In the genomic region with DNA sequence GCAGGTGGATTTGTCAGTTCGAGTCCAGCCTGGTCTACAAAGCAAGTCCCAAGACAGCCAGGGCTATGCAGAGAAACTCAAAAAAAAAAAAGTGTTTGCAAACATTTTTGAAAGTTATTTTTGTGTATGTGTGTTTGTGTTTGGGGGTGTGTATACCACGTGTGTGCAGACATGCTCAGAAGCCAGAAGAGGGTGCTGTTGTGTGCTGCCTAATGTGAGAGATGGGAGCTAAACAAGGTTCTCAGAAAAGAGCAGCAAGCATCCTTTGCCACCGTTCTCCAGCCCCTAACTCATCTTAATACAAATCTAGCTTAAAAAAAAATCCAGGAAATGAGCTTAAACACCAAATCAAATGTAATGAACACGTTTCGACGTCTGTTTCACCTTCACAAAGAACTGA, we compare ENCODE assay signal across 18 mouse cellular contexts.
DNase-seq lines count a peak whose midpoint lies in the region; ATAC-seq and TF ChIP-seq lines count a peak whose summit lies in the region.
"Had no signal": no experiment of that assay in that cellular context is flagged by ENCODE, and none has a peak within 500 bp of the region (broad histone marks: within the 10 kb centered on the region; RNA-seq: fewer than 3 reads in every experiment).

No protein-coding gene starts in this region.

- no peak overlapping the region for H3K27ac ChIP-seq in hindbrain, postnatal 0 days
- no peak overlapping the region for H3K27ac ChIP-seq in hindbrain, embryonic 11.5 days (ENCODE audit: low read depth, low read length)
- H3K27ac ChIP-seq in ES-Bruce4 (ENCODE audit: insufficient read depth, low read length): no peak overlapping the region
- H3K27ac ChIP-seq: embryonic facial prominence, embryonic 15.5 days; forebrain, embryonic 12.5 days; heart, embryonic 13.5 days; limb, embryonic 13.5 days had no signal

- H3K9me3 ChIP-seq in hindbrain, postnatal 0 days (ENCODE audit: low read length): no peaks in the 10 kb centered on the region
- H3K9me3 ChIP-seq in hindbrain, embryonic 11.5 days (ENCODE audit: control insufficient read depth, low read length): no peaks in the 10 kb centered on the region
- H3K9me3 ChIP-seq in ES-Bruce4 (replicated peaks; ENCODE audit: control insufficient read depth, insufficient read depth, low read length, poor library complexity, severe bottlenecking): no peaks in the 10 kb centered on the region
- H3K9me3 ChIP-seq: embryonic facial prominence, embryonic 15.5 days; forebrain, embryonic 12.5 days; heart, embryonic 13.5 days had no signal

- no peak for DNase-seq in hindbrain, postnatal 0 days (ENCODE audit: low spot score)
- DNase-seq in hindbrain, embryonic 11.5 days (ENCODE audit: low spot score): no peak
- no peak for DNase-seq in lung, adult 2 months
- DNase-seq in lung, postnatal 4 days: no peak
- peak; percentile 62 for DNase-seq in induced T-regulatory cell, adult 2 months (ENCODE audit: low read depth)
- DNase-seq in frontal cortex, adult 2 months (ENCODE audit: extremely low spot score in 1 of 2, low spot score in 1 of 2): no peak
- DNase-seq in right cerebral cortex, adult 18-20 months: no peak
- DNase-seq: cerebellum, adult 11 months; cerebellum, postnatal 14 days; embryo, embryonic 11 days; kidney, postnatal 10 days; right cerebral cortex, postnatal 14 days had no signal

- WGBS in hindbrain, postnatal 0 days: 88% methylated on average over 6 of the region's 6 CpGs
- 86% methylated on average over 6 of the region's 6 CpGs for WGBS in hindbrain, embryonic 11.5 days
- WGBS in lung, adult 2 months: 93% methylated on average over 6 of the region's 6 CpGs

- H3K27me3 ChIP-seq in hindbrain, postnatal 0 days (ENCODE audit: insufficient read depth, low read length): no peaks in the 10 kb centered on the region
- H3K27me3 ChIP-seq in hindbrain, embryonic 11.5 days (ENCODE audit: control insufficient read depth, insufficient read depth, low read length): no peaks in the 10 kb centered on the region
- H3K27me3 ChIP-seq in ES-Bruce4 (ENCODE audit: control insufficient read depth, insufficient read depth, low read length, poor library complexity, severe bottlenecking): no peaks in the 10 kb centered on the region
- H3K27me3 ChIP-seq: embryonic facial prominence, embryonic 15.5 days; forebrain, embryonic 12.5 days; heart, embryonic 13.5 days; limb, embryonic 13.5 days had no signal

- TF ChIP-seq POLR2A in lung, adult 2 months (IDR thresholded peaks at IDR 0.05; ENCODE audit: borderline replicate concordance, extremely low read depth, low read depth, low read length): no peak
- no peak for TF ChIP-seq POLR2A in ES-Bruce4 (IDR thresholded peaks at IDR 0.05; ENCODE audit: insufficient read depth, low read length)

- H3K36me3 ChIP-seq in hindbrain, postnatal 0 days (ENCODE audit: insufficient read depth, low read length): no peaks in the 10 kb centered on the region
- no peaks in the 10 kb centered on the region for H3K36me3 ChIP-seq in hindbrain, embryonic 11.5 days (ENCODE audit: control insufficient read depth, insufficient read depth, low read length)
- H3K36me3 ChIP-seq in ES-Bruce4 (ENCODE audit: control insufficient read depth, insufficient read depth, low read length, poor library complexity, severe bottlenecking): no peaks in the 10 kb centered on the region
- H3K36me3 ChIP-seq: embryonic facial prominence, embryonic 15.5 days; forebrain, embryonic 12.5 days; heart, embryonic 13.5 days; limb, embryonic 13.5 days had no signal

- no peak overlapping the region for H3K4me2 ChIP-seq in hindbrain, postnatal 0 days (ENCODE audit: low read depth, low read length)
- H3K4me2 ChIP-seq in hindbrain, embryonic 11.5 days (replicated peaks; ENCODE audit: low read depth, low read length): no peak overlapping the region
- H3K4me2 ChIP-seq: embryonic facial prominence, embryonic 15.5 days; forebrain, embryonic 12.5 days; heart, embryonic 13.5 days; limb, embryonic 13.5 days had no signal

- TF ChIP-seq EP300 in ES-Bruce4 (IDR thresholded peaks at IDR 0.05; ENCODE audit: insufficient read depth, low read depth, low read length): no peak

- TF ChIP-seq CTCF in hindbrain, postnatal 0 days (IDR thresholded peaks at IDR 0.05; ENCODE audit: low read depth): peak; percentile 34; the same call in 1 of the 2 replicates
- 0 out of 2 replicates have a peak, but pooled peaks have one; percentile 11 for TF ChIP-seq CTCF in lung, adult 2 months (IDR thresholded peaks at IDR 0.05; ENCODE audit: insufficient read depth, low read length)
- peak; percentile 22 for TF ChIP-seq CTCF in ES-Bruce4 (IDR thresholded peaks at IDR 0.05; ENCODE audit: low read depth, low read length)

- H3K9ac ChIP-seq in hindbrain, postnatal 0 days (replicated peaks; ENCODE audit: low read length): no peak overlapping the region
- H3K9ac ChIP-seq in hindbrain, embryonic 11.5 days (ENCODE audit: low read depth, low read length): no peak overlapping the region
- no peak overlapping the region for H3K9ac ChIP-seq in ES-Bruce4 (ENCODE audit: low read depth, poor library complexity, severe bottlenecking)
- H3K9ac ChIP-seq: embryonic facial prominence, embryonic 15.5 days; forebrain, embryonic 12.5 days; limb, embryonic 13.5 days had no signal

- no peak overlapping the region for H3K4me3 ChIP-seq in hindbrain, postnatal 0 days (ENCODE audit: low read length)
- no peak overlapping the region for H3K4me3 ChIP-seq in hindbrain, embryonic 11.5 days (ENCODE audit: low read depth, low read length)
- no peak overlapping the region for H3K4me3 ChIP-seq in lung, adult 2 months (replicated peaks; ENCODE audit: extremely low read depth, low read depth, low read length)
- no peak overlapping the region for H3K4me3 ChIP-seq in ES-Bruce4 (ENCODE audit: low read depth, low read length)
- H3K4me3 ChIP-seq: embryonic facial prominence, embryonic 15.5 days; forebrain, embryonic 12.5 days; heart, embryonic 13.5 days; limb, embryonic 13.5 days had no signal

- no peaks in the 10 kb centered on the region for H3K4me1 ChIP-seq in hindbrain, postnatal 0 days (ENCODE audit: insufficient read depth, low read length)
- H3K4me1 ChIP-seq in hindbrain, embryonic 11.5 days (replicated peaks; ENCODE audit: control insufficient read depth, insufficient read depth, low read length): no peaks in the 10 kb centered on the region
- H3K4me1 ChIP-seq in lung, adult 2 months (ENCODE audit: control insufficient read depth, insufficient read depth, low read length): no peaks in the 10 kb centered on the region; the same call in 1 of the 2 replicates
- peaks cover 12% of the 10 kb centered on the region for H3K4me1 ChIP-seq in ES-Bruce4 (ENCODE audit: control insufficient read depth, insufficient read depth, low read length)
- H3K4me1 ChIP-seq: embryonic facial prominence, embryonic 15.5 days had no signal

- no peak for ATAC-seq in hindbrain, postnatal 0 days
- ATAC-seq in hindbrain, embryonic 11.5 days (ENCODE audit: low FRiP score): no peak
- ATAC-seq: inflammation-experienced regulatory T-cells, adult 6 months had no signal
